Comparison of ENCODE assay signal across 19 mouse cellular contexts in genomic region chr9:92538216-92538615, GRCm38 (mm10). TPM values are rescaled to one million over a fixed set of nuclear protein-coding genes. Genes with fewer than 3 reads are reported as not detected.
DNase-seq lines count a peak whose midpoint lies in the region; ATAC-seq and TF ChIP-seq lines count a peak whose summit lies in the region.
"Had no signal": no experiment of that assay in that cellular context is flagged by ENCODE, and none has a peak within 500 bp of the region (broad histone marks: within the 10 kb centered on the region; RNA-seq: fewer than 3 reads in every experiment).

No protein-coding gene starts in this region.

- peaks cover 18% of the 10 kb centered on the region for H3K4me1 ChIP-seq in forebrain, embryonic 15.5 days
- peaks cover 5% of the 10 kb centered on the region; the same call in 1 of the 2 replicates for H3K4me1 ChIP-seq in forebrain, embryonic 12.5 days
- peaks cover 4% of the 10 kb centered on the region; the same call in 1 of the 2 replicates for H3K4me1 ChIP-seq in kidney, adult 2 months (ENCODE audit: control insufficient read depth, insufficient read depth, low read length)

- TF ChIP-seq CTCF in kidney, adult 2 months (conservative IDR thresholded peaks at IDR 0.05; ENCODE audit: insufficient read depth, insufficient read length, low read depth, low read length): no peak
- TF ChIP-seq CTCF in brain, embryonic 14.5 days (IDR thresholded peaks at IDR 0.05; ENCODE audit: borderline replicate concordance, extremely low read depth, insufficient read depth, insufficient read length): no peak

- H3K27ac ChIP-seq in forebrain, embryonic 15.5 days (replicated peaks): no peak overlapping the region
- H3K27ac ChIP-seq in forebrain, embryonic 12.5 days: no peak overlapping the region
- no peak overlapping the region for H3K27ac ChIP-seq in kidney, adult 2 months (ENCODE audit: insufficient read depth, low read depth, low read length)
- H3K27ac ChIP-seq: heart, embryonic 10.5 days; hindbrain, embryonic 15.5 days; neural tube, embryonic 13.5 days had no signal

- H3K36me3 ChIP-seq in forebrain, embryonic 15.5 days: no peaks in the 10 kb centered on the region
- H3K36me3 ChIP-seq in forebrain, embryonic 12.5 days (replicated peaks): no peaks in the 10 kb centered on the region
- H3K36me3 ChIP-seq in kidney, adult 2 months (ENCODE audit: control insufficient read depth, insufficient read depth, low read length): no peaks in the 10 kb centered on the region
- H3K36me3 ChIP-seq: hindbrain, embryonic 15.5 days; neural tube, embryonic 13.5 days had no signal

- TF ChIP-seq POLR2A in kidney, adult 2 months (IDR thresholded peaks at IDR 0.05; ENCODE audit: low read depth, low read length): no peak
- no peak for TF ChIP-seq POLR2A in brain, embryonic 14.5 days (IDR thresholded peaks at IDR 0.05; ENCODE audit: borderline replicate concordance, extremely low read depth, insufficient read depth, insufficient read length, poor library complexity, severe bottlenecking)

- H3K4me2 ChIP-seq in forebrain, embryonic 15.5 days (replicated peaks): no peak overlapping the region
- no peak overlapping the region for H3K4me2 ChIP-seq in forebrain, embryonic 12.5 days
- H3K4me2 ChIP-seq: hindbrain, embryonic 15.5 days; neural tube, embryonic 13.5 days had no signal

- H3K9ac ChIP-seq in forebrain, embryonic 15.5 days (replicated peaks): no peak overlapping the region
- no peak overlapping the region for H3K9ac ChIP-seq in forebrain, embryonic 12.5 days
- H3K9ac ChIP-seq: hindbrain, embryonic 15.5 days; liver, postnatal 0 days; neural tube, embryonic 13.5 days had no signal

- peak; percentile 58 for DNase-seq in kidney, adult 2 months
- no peak for DNase-seq in kidney, postnatal 25 days
- DNase-seq in MN1 (ENCODE audit: low spot score): peak; percentile 52
- peak; percentile 79 for DNase-seq in brain, embryonic 14.5 days (ENCODE audit: low read depth)
- no peak for DNase-seq in cerebellum, adult 11 months
- DNase-seq in urinary bladder, postnatal 14 days (ENCODE audit: low spot score): no peak
- DNase-seq: cerebellum, adult 8-10 months; gastrocnemius, postnatal 36 days; kidney, adult 11 months; kidney, postnatal 10 days; liver, postnatal 0 days; thymus, postnatal 25 days had no signal

- no peaks in the 10 kb centered on the region for H3K9me3 ChIP-seq in forebrain, embryonic 15.5 days
- no peaks in the 10 kb centered on the region for H3K9me3 ChIP-seq in forebrain, embryonic 12.5 days
- H3K9me3 ChIP-seq: heart, embryonic 10.5 days; hindbrain, embryonic 15.5 days; megakaryocyte, embryonic 14.5 days; neural tube, embryonic 13.5 days had no signal

- peak; percentile 24; the same call in 1 of the 2 replicates for ATAC-seq in forebrain, embryonic 15.5 days (replicated peaks)
- no peak for ATAC-seq in forebrain, embryonic 12.5 days (ENCODE audit: low FRiP score)
- ATAC-seq: activated CD4-positive, CD25-positive, alpha-beta regulatory T cell, adult 4 months; liver, postnatal 0 days had no signal

- 25% methylated on average over 6 of the region's 6 CpGs for WGBS in forebrain, embryonic 15.5 days
- WGBS in forebrain, embryonic 12.5 days: 59% methylated on average over 6 of the region's 6 CpGs
- WGBS in kidney, adult 2 months: 40% methylated on average over 6 of the region's 6 CpGs

- no peak overlapping the region for H3K4me3 ChIP-seq in forebrain, embryonic 15.5 days
- H3K4me3 ChIP-seq in forebrain, embryonic 12.5 days (replicated peaks): no peak overlapping the region
- no peak overlapping the region for H3K4me3 ChIP-seq in kidney, adult 2 months (ENCODE audit: insufficient read depth, low read depth, low read length)
- H3K4me3 ChIP-seq: heart, embryonic 10.5 days; hindbrain, embryonic 15.5 days; megakaryocyte, embryonic 14.5 days; neural tube, embryonic 13.5 days had no signal

- no peaks in the 10 kb centered on the region for H3K27me3 ChIP-seq in forebrain, embryonic 15.5 days
- H3K27me3 ChIP-seq in forebrain, embryonic 12.5 days: no peaks in the 10 kb centered on the region; the same call in 1 of the 2 replicates
- H3K27me3 ChIP-seq in kidney, adult 2 months (replicated peaks; ENCODE audit: control insufficient read depth, insufficient read depth, low read length): no peaks in the 10 kb centered on the region
- H3K27me3 ChIP-seq: hindbrain, embryonic 15.5 days; neural tube, embryonic 13.5 days had no signal

RNA-seq across cellular contexts. Expression of gene Plod2, which starts 3.8 kb away (rescaled TPM):
- 8.6 and 10.8 TPM in 2 replicates for polyA plus RNA-seq in forebrain, embryonic 15.5 days (2015; fragmentation: Nextera tagmentation; extraction: Ambion mirVana)
- polyA plus RNA-seq in forebrain, embryonic 12.5 days (2016; fragmentation: Nextera tagmentation; extraction: Ambion mirVana): 22.8 and 23.6 TPM in 2 replicates
- 11.3 and 11.4 TPM in 2 replicates for polyA plus RNA-seq in kidney, adult 2 months (2012; rRNA removed)
- polyA plus RNA-seq in brain, embryonic 14.5 days (2012; rRNA removed): 18.3 and 19.4 TPM in 2 replicates

Comparison
In these comparisons a context has a peak if more than half of its experiments do, and no peak if none do; other contexts are left out.
1. DNase-seq: peak in kidney, adult 2 months (single experiment), MN1 (single experiment) and brain, embryonic 14.5 days (single experiment); none in kidney, postnatal 25 days (0 of 2), cerebellum, adult 11 months (single experiment) and urinary bladder, postnatal 14 days (single experiment).